Mouse (Mus musculus) cerebellum, adult 8-10 months (tissue): ENCODE measurements around the gene Gla.

Experiments
- DNase-seq: peaks from one replicate; pipeline ENCODE4 v3.0.0; 2022

Gla gene

DNA sequence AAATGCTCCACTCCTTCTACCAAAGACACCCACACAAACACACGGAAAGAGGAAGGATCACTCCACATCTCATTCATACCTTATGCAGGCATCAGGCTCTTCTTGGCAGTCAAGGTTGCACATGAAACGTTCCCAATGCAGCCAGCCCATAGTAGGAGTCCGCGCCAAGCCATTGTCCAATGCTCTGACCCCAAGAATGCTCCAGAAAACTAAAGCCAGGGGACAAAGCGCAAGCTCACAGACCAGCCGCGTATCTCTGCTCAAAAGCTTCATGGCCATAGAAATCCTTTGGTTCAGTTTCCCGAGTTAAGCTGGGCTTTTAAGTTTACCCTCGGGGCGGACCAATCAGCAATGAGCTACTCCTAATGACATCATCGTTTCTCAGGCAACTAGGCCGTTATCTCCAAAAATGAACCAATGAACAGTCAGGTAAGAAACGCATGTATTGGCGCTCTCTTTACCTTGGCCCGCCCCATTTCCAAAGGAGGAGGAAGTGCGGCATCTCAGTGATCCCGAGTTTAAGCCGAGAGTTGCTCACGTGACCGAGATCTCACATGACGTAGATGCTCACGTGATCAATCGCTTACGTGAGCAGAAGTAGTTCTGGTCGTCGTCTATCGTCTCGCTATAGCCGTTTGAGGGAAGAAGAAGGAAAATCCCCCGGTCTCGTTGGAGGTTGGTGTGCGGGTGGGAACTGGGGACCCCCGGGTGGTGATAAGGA lies at the start of gene Gla, which contains the start of gene Hnrnph2:
Gene Gla, minus strand, starts transcription at position 467 of the 721 bp plus-strand sequence.
Gene Hnrnph2, plus strand, starts transcription at position 521 of the 721 bp plus-strand sequence.
- peak; percentile 84 for DNase-seq

DNA sequence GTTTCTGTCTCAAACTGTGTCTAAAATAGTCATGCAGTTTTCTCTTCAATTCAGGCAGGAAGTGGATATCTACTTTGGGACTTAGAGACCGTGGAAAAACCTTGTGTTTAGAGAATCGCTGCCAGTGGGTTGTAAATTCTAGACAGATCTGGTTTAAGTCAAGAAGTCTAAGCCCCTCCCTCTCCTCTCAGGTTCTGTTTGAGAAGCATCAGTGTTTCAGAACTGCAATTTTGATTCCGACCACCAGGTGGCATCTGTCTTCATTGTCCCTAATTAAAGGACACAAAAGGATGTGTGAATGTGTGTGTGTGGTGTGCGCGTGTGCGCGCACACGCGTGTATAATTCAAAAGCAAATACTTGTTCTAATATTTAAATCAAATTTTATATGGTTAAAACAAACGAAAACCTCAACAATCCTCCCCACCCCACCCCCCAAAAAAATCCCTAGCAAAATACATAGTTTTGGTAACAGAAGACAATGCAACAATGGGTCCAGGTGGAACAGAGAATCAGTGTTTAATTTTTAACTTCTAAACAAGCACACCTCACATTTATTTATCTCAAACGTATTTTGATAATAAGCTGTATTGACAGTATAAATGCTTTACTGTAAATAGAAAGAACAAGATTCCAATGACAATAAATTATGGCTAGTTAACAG lies 47.2 kb upstream of the Gla start:
- peak; percentile 77 for DNase-seq

DNA sequence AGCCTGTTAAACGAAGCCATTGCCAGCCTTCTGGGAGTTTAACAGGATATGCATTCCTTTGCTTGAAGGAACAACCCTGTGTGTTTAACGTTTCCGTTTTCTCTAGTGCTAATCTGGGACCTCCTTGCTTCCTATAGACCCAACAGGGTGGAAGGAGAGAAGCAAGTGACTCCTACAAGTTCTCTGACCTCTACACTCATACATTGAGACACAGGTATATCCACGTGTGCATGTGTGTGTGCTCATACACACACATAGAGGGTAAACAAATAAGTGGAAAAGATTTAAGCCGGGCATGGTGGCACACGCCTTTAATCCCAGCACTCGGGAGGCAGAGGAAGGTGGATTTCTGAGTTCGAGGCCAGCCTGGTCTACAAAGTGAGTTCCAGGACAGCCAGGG lies 46.5 kb upstream of the Gla start:
- no peak for DNase-seq

DNA sequence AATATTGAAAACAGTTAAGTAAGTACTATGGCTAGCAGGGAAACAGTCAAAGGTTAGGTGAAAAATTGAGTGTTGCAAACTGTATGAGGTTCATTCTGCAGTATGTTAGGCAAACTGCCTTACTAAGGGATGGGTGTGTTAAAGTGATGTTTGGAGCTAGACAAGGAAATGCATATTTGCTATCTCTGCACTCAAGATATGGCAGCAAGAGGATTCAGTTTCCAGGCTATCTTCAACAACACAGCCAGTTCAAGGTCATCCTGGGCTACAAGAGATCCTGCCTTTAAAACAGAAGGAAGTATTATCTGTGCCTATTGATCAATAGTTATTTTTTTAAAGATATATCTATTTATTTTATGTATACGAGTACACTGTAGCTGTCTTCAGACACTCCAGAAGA lies 45.4 kb upstream of the Gla start:
- DNase-seq = no peak

DNA sequence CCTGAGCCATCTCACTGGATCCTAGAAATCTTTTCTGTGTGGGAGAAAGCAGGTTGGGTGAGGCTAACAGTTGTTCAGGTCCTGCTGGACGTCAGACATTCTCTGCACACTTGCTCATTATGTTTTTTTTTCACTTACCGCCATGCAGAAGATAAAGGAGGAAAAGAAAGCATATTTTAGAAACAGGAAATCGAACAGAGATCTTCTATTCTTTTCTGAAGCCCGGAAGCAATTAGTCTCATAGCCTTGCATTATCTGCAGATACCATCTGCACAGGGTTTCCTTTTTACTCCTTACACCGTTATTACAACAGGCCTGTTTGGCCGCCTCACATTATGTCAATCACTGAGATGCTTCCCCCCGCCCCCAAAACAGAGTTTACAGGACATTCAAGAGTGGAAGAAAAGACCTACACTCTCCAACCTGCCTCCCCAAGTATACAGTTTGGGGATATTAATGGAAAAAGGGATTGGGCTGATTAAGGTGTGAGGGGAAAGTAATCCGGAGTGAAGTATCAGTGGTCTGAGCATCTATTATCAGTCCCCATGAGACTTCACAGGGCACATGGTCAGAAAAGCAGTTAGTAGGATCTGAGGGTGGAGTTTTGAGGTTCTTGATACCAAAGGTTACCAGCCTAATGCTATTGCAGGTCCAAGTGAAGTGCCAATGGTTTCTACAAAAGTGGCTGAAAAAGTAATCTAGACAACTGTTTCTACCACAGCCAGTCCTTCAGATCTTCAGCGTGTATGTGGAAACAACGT lies 40.3 kb upstream of the Gla start:
- DNase-seq = no peak

DNA sequence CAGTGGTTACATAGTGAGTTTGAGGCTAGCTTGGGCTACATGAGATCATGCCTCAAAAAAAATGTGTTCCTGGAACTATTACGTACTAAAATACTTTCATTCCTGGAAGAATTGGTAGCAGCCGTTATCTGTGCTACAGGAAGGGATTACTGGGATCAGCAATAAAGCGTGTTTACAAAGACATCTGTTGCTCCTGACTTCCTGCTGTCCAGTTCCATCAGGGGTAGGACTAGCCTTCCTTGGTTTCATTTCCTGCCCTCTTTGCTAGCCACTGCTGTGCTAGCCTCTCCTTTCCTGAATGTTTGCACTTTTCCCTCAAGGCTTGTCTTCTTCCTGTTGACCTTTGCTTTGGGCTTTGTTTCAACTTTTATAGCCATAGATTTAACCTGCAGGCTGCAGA lies 34.9 kb upstream of the Gla start:
- no peak for DNase-seq

DNA sequence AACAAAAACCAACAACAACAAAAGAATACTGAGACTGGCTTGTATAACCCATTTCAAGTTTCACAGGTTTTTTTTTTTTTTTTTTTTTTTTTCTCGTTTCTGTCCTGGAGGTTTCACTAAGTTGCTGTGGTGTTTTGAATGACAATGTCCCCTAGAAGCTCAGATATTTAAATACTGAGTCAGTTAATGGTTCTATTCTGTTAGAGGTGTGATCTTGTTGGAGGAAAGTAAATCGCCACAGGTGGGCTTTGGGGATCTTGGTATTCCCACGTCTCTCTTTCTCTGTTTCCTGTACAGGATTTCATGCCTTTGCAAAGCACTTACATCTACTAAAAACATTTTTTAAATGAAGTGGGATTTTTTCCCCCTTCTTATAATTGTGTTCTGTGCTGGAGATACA lies 34.2 kb upstream of the Gla start:
- DNase-seq = no peak

DNA sequence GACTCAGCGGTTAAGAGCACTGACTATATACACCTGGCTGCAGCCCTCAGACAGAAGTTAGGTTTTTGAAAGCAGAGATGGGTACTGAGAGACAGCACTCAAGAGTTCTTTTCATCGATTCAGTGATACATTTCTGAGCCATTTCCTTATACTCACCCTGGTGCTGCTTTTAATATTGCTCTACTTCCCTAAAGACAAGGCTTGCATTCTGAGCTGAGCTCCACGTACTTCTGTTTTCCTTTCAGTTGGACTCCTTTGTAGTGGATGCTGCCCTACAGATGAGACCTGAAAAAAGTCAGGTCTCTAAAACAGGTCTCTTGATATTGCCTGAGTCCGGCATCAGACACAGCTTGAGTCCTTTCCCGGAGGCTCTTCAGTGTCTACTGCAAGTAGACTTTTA lies 31.8 kb upstream of the Gla start:
- DNase-seq = no peak

DNA sequence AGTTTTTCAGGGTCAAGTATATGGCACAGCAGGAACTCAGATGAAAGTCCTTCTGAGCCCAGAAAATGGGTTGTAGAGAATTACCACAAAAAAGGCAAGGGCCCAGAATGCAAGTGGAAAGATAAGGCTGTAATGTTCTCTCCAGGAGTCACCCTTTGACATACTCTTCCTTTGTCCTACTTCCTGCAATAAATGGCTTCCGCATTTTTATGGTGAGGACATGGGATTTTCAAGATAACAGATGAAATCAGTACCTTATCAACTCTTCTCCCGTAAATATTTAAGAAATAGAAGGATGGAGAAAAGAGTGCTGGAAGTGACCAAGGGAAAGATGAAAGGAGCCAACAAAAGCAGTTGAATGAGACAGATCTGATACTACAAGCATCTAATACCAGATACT lies 27.3 kb upstream of the Gla start:
- DNase-seq = no peak

DNA sequence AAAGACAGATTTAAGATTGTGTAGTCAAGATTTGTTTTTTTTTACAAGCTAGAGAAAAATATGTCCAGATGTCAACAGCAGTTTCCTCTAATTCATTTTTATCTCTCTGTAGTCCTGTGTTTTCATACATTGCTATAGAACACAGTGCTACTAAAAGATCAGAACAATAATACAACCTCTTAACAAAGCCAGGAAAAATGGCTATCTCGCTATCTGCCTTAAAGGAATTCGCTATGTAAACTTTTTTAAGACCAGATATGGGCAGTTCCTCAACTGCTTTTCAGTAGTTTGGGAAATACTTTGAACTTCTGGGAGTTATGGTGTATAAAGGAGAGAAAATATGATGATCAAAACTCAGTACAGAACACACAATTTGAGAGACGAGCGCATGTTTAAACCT lies 22.4 kb upstream of the Gla start:
- no peak for DNase-seq

DNA sequence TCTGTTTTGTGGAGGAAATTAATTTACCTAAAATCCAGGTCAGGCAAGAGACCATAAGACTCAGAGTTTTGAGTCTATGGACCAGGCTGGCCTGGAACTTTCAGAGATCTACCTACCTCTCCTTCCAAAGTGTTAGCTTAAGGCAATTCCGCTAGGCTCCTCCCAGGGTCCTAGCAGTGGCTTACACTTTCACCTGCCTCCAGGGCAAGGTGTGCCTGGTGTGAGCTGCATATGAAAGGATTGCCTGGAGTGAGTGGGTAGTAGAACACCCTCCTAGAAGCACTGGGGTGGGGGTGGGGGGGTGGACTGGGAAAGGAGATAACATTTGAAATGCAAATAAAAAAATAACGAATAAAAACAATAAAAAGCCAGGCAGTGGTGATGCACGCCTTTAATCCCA lies 20.8 kb upstream of the Gla start:
- DNase-seq = no peak

DNA sequence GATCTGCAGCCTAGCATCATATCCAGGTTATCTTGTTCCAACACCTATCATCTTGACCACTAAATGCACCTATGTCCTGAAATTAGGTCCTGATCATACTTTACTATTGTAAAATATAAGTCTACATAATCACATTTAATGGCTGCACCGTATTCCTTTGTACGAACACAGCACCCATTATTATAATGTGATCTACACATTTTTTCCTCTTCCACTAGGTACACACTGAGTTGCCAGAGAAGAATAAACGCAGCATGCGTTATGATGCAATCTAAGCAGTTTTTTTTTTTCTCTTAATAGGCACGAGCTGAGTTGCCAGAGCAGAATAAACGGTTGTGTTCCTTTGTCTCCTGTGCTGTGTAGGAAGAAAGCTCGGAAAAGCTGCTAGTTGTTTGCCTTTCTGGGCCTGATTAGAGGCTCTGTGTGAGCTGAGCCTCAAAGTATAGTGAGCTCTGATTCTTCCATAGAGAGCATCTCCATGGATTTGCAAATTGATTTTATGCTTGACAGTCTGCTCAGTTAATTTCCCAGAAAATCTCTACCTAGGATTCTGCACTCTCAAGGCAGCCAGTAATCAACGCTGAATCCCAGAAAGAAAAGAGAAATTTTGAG lies 19.4 kb upstream of the Gla start:
- DNase-seq = no peak

DNA sequence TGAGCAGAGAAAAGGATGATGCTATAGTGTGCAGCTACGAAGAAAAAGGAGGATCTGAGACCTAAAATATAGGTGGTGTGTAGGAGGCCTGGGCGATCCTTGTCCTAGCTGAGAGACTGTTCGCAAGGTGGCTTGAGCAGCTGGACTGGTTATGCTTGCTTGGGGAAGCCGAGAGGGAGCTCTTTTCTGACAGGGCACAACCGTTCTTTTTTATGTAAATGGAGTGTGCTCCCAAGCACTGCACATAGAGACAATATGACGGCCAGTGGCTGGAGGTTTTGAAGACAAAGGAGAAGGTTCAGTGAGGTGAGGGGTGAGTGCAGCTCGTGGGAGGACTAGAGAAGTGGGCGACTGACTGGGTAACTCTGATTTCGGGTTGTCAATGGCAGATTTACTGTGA lies 18.8 kb upstream of the Gla start:
- DNase-seq = no peak

DNA sequence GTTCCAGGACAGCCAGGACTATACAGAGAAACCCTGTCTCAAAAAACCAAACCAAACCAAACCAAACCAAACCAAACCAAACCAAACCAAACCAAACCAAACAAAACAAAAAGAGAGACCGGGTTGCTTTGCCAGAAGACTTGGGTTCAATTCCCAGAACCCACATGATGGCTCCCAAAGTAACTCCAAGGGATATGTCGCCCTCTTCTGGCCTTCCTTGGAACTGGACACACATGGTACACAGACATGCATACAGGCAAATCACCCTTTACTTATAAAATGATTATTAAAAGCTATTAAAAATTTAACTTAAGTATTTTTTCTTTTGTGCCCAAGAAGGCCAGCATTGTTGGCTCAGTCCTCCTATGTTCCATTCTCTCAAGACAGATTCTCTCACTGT lies 13.4 kb upstream of the Gla start:
- no peak for DNase-seq

DNA sequence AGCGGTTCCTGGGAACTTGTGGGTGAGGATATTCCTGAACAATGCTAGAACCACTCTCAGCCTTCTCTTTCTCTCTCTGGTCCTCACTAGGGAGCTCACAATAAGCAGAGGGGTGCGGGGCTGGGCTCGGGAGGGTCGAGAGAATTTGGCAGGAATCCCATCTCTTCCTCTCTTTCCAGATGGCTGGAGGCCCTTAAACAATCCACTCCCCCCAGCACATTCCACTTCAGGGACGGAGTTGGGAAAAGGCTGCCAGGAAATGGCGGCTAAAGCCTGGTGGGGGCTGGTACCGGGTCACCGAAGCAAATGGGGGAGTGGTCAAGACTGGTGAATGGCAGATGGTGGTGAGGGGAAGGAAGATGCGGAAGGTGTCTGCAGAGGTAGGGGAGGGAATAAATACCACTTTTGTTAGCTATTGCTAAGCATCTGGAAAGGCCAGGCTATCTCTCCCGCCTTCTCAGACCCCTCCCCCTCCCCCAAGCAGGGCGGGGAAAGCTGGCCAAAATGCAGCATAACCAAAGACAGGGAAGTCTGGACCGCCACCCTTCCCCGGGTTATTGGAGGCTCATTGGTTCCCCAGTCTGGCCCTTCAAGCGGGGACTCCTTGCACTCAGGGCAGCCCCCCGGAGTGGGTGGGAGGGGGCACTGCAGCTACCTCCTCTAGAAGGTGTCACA lies 11.5 kb upstream of the Gla start:
- DNase-seq = peak; percentile 40

DNA sequence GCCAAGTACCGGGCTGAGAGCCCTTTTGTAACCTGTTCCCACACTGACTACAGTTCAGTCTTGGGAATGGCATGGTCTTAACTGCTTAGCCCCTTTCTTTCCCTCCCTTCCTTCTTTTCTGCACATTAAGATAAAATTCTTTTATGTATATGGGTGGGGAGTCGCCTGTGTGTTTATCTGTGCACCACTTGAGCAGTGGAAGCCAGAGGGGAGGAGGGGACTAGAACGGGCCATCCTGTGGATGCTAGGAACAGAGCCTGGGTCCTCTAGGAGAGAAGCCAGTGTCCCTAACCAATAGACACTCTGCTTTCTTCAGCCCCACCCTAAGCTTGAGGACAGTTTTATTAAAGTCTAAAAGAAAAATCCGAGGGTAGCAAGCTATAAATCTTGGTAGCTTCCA lies 10.1 kb upstream of the Gla start:
- DNase-seq = no peak

DNA sequence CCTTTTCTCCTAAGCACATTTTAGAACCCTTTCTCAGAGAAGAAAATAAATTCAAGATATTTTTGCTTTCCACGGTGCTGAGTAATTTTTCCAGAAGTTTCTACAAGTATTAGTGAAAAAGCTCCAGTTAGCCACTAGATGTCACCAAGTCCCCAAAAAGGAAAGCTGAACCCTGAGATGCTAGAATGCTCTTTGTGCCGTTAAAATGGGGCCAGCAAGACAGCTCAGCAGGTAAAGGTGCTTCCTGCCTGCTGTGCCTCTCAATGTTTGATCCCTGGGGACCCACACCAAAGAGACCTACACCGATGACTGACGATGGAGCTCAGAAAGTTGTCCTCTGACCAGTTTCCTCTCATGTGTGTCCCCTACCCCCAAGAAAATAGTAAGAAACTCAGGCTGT lies 8.5 kb upstream of the Gla start:
- peak; percentile 20 for DNase-seq

DNA sequence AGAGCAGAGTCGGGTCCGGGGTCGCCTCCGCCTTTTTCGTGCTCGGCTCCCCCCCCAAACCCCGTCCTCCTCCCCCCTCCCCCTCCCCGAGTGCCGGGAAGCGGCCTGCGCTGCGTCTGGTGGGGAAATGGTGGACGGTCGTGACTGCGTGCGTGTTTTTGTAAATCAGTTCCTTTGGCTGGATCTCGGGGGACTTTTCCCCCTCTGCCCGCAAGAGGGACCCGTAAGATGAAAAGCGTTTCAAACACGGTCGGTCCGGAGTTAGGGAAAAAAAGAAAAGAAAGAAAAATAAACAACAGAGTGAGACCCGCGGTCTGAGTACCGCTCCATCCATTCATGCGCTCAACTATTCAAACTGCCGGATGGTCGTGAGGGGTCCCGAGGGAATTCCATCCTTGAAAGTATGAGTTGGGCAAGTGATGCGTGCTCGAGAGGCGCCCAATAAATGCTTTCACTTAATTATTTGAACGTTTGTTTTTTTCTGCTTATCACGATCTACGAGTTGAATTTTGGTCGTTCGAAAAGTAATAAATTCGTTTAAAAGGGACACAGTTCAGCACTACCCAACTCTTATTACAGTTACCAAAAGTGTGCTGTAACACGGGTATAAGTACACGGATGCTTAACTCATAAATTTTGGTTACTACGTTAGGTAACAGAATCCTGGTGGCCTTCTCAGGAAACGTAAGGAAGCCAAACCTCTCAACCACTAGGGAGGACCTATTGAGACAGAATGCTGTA lies 625 bp upstream of the Gla start:
- DNase-seq = no peak

DNA sequence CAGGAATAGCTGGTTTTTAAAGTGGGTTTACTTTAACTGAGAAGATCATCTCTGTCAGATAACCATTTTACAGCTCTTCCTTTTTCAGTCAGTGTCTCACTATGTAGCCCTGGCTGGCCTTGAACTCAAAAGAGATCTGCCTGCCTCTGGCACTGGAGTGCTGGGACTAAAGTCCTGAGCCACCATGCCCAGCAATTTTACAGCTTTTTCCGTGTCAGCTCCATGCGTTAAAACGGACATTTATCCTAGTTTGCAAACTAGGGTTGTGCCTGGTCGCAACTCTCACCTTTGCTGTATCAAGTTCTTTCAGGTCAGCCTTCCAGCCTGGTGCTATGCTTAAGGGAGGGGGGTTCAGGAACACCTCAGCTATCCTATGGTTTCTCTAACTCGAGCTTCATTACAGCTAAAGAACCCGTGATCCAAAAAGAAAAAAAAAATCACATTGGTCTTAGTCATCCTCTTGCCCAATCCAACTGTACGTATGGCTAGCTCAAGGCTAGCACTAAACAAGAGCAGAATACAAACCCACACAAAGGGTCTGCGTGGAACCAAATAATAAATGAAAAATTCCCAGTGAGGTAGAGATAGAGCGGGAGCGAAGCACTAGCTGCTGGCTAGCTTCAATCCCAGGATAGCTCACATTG lies 881 bp downstream of the Gla start:
- DNase-seq = no peak

DNA sequence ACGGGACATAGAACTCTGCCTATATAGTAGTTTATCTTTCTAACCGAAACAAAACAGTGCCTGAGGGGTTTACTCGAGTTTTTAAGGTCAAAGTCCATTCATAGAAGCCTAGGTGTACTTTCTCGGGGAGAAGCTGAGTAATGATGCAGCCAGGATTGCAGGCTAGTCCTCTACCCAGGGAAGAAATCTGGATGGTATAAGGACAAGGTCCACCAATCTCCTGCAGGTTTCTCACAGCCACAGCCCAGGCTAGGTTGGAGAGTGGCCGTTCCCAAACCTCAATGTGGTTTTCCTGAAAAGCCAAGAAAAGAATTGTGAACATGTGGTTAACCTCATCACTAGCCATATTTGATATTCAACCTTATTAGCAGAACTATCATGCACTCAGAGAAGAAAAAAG lies 11.1 kb downstream of the Gla start:
- DNase-seq = no peak

DNA sequence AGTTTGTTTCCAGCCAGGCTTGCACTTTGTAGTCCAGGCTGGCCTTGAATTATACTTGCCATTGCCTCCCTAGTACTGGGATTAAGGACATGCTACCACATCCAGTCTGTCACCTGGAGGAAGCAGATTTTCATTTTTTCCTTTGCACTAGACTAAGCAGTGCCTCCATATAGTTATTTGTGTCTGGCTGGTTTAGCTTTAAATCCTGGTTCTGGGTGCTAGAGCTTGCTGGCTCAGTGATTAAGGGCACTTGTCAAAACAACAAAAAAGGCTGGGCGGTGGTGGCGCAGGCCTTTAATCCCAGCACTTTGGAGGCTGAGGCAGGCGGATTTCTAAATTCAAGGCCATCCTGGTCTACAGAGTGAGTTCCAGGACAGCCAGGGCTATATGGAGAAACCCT lies 11.9 kb downstream of the Gla start:
- no peak for DNase-seq

DNA sequence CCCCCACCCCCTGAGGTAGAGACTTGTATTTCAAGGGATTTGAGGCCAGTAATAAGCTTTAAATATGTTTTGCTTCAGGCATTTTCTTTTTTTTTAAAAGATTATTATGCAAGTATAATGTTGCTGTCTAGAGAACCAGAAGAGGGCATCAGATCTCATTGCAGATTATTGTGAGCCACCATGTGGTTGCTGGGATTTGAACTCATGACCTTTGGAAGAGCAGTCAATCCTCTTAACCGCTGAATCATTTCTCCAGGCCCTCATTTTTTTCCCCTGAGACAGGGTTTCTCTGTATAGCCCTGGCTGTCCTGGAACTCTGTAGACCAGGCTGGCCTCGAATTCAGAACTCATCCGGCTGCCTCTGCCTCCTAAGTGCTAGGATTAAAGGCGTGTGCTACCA lies 12.7 kb downstream of the Gla start:
- no peak for DNase-seq
